ENCODE assay signal across 13 mouse cellular contexts in the genomic region with DNA sequence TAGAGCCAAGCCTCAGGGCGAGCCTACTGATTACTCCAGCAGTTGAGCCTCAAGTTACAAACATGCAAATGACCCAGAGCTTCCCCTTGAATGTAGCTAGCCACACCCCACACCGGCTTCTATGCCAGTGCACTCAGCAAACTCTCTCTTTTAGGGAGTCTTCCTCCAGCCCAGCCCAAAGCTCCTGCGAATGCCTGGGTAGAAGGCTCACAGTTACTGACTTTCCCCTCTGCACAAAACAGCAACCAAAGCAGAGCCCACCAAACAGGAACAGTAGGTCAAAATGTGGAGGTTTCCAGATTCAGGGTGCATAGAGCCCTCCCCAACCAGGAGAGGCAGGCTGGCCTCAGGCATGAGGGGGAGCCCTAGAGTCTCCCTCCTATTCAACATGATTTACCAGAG. TPM values are rescaled to one million over a fixed set of nuclear protein-coding genes. Genes with fewer than 3 reads are reported as not detected.
A peak's percentile ranks its signal among the peaks of the same experiment; 100 is the strongest.
DNase-seq lines count a peak whose midpoint lies in the region; ATAC-seq lines count a peak whose summit lies in the region.
"Had no signal": no experiment of that assay in that cellular context is flagged by ENCODE, and none has a peak within 500 bp of the region (broad histone marks: within the 10 kb centered on the region; RNA-seq: fewer than 3 reads in every experiment).

No protein-coding gene starts in this region.

- no peak overlapping the region for H3K4me2 ChIP-seq in limb, embryonic 11.5 days (ENCODE audit: low read depth, severe bottlenecking)
- no peak overlapping the region for H3K4me2 ChIP-seq in hindbrain, embryonic 13.5 days
- H3K4me2 ChIP-seq: liver, embryonic 12.5 days; midbrain, embryonic 12.5 days had no signal

- 10% methylated on average over 3 of the region's 3 CpGs for WGBS in limb, embryonic 11.5 days
- 12% methylated on average over 3 of the region's 3 CpGs for WGBS in limb, embryonic 10.5 days
- WGBS in hindbrain, embryonic 13.5 days: 21% methylated on average over 3 of the region's 3 CpGs

- no peaks in the 10 kb centered on the region for H3K27me3 ChIP-seq in limb, embryonic 11.5 days (ENCODE audit: control insufficient read depth, insufficient read depth, low read length)
- H3K27me3 ChIP-seq in limb, embryonic 10.5 days (ENCODE audit: low read depth, poor library complexity, severe bottlenecking): no peaks in the 10 kb centered on the region
- H3K27me3 ChIP-seq in hindbrain, embryonic 13.5 days: 0 out of 2 replicates have a peak, but pooled peaks cover 4% of the 10 kb centered on the region
- H3K27me3 ChIP-seq: liver, embryonic 12.5 days; midbrain, embryonic 12.5 days had no signal

- DNase-seq in limb, embryonic 11.5 days (ENCODE audit: low spot score): peak; percentile 34
- no peak for DNase-seq in limb, embryonic 10.5 days (ENCODE audit: low spot score)
- peak; percentile 69 to 71 for DNase-seq in B cell, adult 2 months
- DNase-seq in R1 (ENCODE audit: low read depth, low spot score): peak; percentile 86
- DNase-seq in ovary, postnatal 10 days (ENCODE audit: low spot score): no peak
- DNase-seq in T-cell, adult 2 months (ENCODE audit: low spot score): no peak
- DNase-seq: cerebellum, postnatal 14 days; gastrocnemius, postnatal 10 days; kidney, adult 11 months had no signal

- ATAC-seq in limb, embryonic 11.5 days (ENCODE audit: insufficient number of reproducible peaks, low FRiP score, low TSS enrichment, low read depth): 0 out of 2 replicates have a peak, but pooled peaks have one; percentile 31
- ATAC-seq in megakaryocyte progenitor cell, adult 5-6 weeks (replicated peaks; ENCODE audit: poor library complexity): peak; percentile 83
- ATAC-seq in hindbrain, embryonic 13.5 days (ENCODE audit: low FRiP score): no peak
- ATAC-seq: liver, embryonic 12.5 days had no signal

- H3K36me3 ChIP-seq in limb, embryonic 11.5 days (ENCODE audit: control insufficient read depth, insufficient read depth, low read length): no peaks in the 10 kb centered on the region
- H3K36me3 ChIP-seq in limb, embryonic 10.5 days: no peaks in the 10 kb centered on the region
- H3K36me3 ChIP-seq in hindbrain, embryonic 13.5 days: no peaks in the 10 kb centered on the region
- H3K36me3 ChIP-seq: liver, embryonic 12.5 days; midbrain, embryonic 12.5 days had no signal

- H3K9me3 ChIP-seq in limb, embryonic 11.5 days (ENCODE audit: control insufficient read depth, low read length): no peaks in the 10 kb centered on the region
- no peaks in the 10 kb centered on the region for H3K9me3 ChIP-seq in limb, embryonic 10.5 days (replicated peaks)
- H3K9me3 ChIP-seq in hindbrain, embryonic 13.5 days: no peaks in the 10 kb centered on the region
- H3K9me3 ChIP-seq: liver, embryonic 12.5 days had no signal

- no peak overlapping the region for H3K4me3 ChIP-seq in limb, embryonic 11.5 days (ENCODE audit: low read depth, low read length)
- H3K4me3 ChIP-seq in limb, embryonic 10.5 days: no peak overlapping the region
- H3K4me3 ChIP-seq in hindbrain, embryonic 13.5 days: no peak overlapping the region
- H3K4me3 ChIP-seq: liver, embryonic 12.5 days; midbrain, embryonic 12.5 days had no signal

- H3K27ac ChIP-seq in limb, embryonic 11.5 days (replicated peaks; ENCODE audit: low read depth, low read length): no peak overlapping the region
- no peak overlapping the region for H3K27ac ChIP-seq in limb, embryonic 10.5 days
- no peak overlapping the region for H3K27ac ChIP-seq in hindbrain, embryonic 13.5 days
- H3K27ac ChIP-seq: liver, embryonic 12.5 days; midbrain, embryonic 12.5 days had no signal

- H3K9ac ChIP-seq in limb, embryonic 11.5 days (ENCODE audit: low read length): no peak overlapping the region
- no peak overlapping the region for H3K9ac ChIP-seq in hindbrain, embryonic 13.5 days
- H3K9ac ChIP-seq: liver, embryonic 12.5 days; midbrain, embryonic 12.5 days had no signal

- 0 out of 2 replicates have a peak, but pooled peaks cover 4% of the 10 kb centered on the region for H3K4me1 ChIP-seq in limb, embryonic 11.5 days (ENCODE audit: control insufficient read depth, insufficient read depth, low read length)
- peaks cover 20% of the 10 kb centered on the region for H3K4me1 ChIP-seq in limb, embryonic 10.5 days
- H3K4me1 ChIP-seq in hindbrain, embryonic 13.5 days (replicated peaks): no peaks in the 10 kb centered on the region

RNA-seq across cellular contexts. Expression of gene Rsph1, which starts 12.0 kb away (rescaled TPM):
- 0.44 and 0.73 TPM in 2 replicates for polyA plus RNA-seq in limb, embryonic 11.5 days (2014; fragmentation: Nextera tagmentation; extraction: Ambion mirVana)
- polyA plus RNA-seq in limb, embryonic 10.5 days (2016; fragmentation: Nextera tagmentation; extraction: Ambion mirVana): 0.62 and 0.90 TPM in 2 replicates
- 0.72 and 1.4 TPM in 2 replicates for total RNA-seq in megakaryocyte progenitor cell, adult 5-6 weeks (2015)
- total RNA-seq in megakaryocyte progenitor cell, adult 5-6 weeks (2017): 1.8 and 3.0 TPM in 2 replicates
- polyA plus RNA-seq in hindbrain, embryonic 13.5 days (2015; fragmentation: Nextera tagmentation; extraction: Ambion mirVana): 5.4 and 9.0 TPM in 2 replicates

RNA-seq across cellular contexts. Expression of gene Slc37a1, which starts 21.4 kb away (rescaled TPM):
- 1.7 and 1.8 TPM in 2 replicates for polyA plus RNA-seq in limb, embryonic 11.5 days (2014; fragmentation: Nextera tagmentation; extraction: Ambion mirVana)
- 3.3 and 4.1 TPM in 2 replicates for polyA plus RNA-seq in limb, embryonic 10.5 days (2016; fragmentation: Nextera tagmentation; extraction: Ambion mirVana)
- total RNA-seq in megakaryocyte progenitor cell, adult 5-6 weeks (2015): 9.8 TPM in 2 replicates
- total RNA-seq in megakaryocyte progenitor cell, adult 5-6 weeks (2017): 6.2 and 8.3 TPM in 2 replicates
- polyA plus RNA-seq in hindbrain, embryonic 13.5 days (2015; fragmentation: Nextera tagmentation; extraction: Ambion mirVana): 13.2 and 15.5 TPM in 2 replicates

RNA-seq across cellular contexts. Expression of gene Ubash3a, which starts 57.5 kb away (rescaled TPM):
- 0.40 and 0.71 TPM in 2 replicates for polyA plus RNA-seq in limb, embryonic 11.5 days (2014; fragmentation: Nextera tagmentation; extraction: Ambion mirVana)
- 0.33 and 0.74 TPM in 2 replicates for polyA plus RNA-seq in limb, embryonic 10.5 days (2016; fragmentation: Nextera tagmentation; extraction: Ambion mirVana)
- total RNA-seq in megakaryocyte progenitor cell, adult 5-6 weeks (2015): 29.7 and 33.6 TPM in 2 replicates
- total RNA-seq in megakaryocyte progenitor cell, adult 5-6 weeks (2017): 36.7 and 41.7 TPM in 2 replicates
- polyA plus RNA-seq in hindbrain, embryonic 13.5 days (2015; fragmentation: Nextera tagmentation; extraction: Ambion mirVana): 0.30 and 0.38 TPM in 2 replicates
- total RNA-seq: gastrocnemius, postnatal 10 days had no signal

Comparison
In these comparisons a context has a peak if more than half of its experiments do, and no peak if none do; other contexts are left out.
1. DNase-seq: peak in limb, embryonic 11.5 days (single experiment), B cell, adult 2 months (2 of 2) and R1 (single experiment); none in limb, embryonic 10.5 days (single experiment), ovary, postnatal 10 days (single experiment) and T-cell, adult 2 months (single experiment).